Mouse (Mus musculus): ENCODE data around the gene Gm1043.

- TF ChIP-seq MAX (IDR thresholded peaks at IDR 0.05) (no peak), CTCF (IDR thresholded peaks at IDR 0.05; ENCODE audit: control insufficient read depth, insufficient read depth, insufficient read length) (no peak), CEBPB (IDR thresholded peaks at IDR 0.05; ENCODE audit: low read depth) (no peak), USF1 (IDR thresholded peaks at IDR 0.05; ENCODE audit: low read depth) (no peak)
Measured at GRCm38 (mm10) chr5:37197423-37197822, 112.3 kb downstream of the Gm1043 start.

All from C2C12 (cell line).